Mouse (Mus musculus) left cerebral cortex, adult 18-20 months (tissue): Measurements from ENCODE around the gene Cuzd1. TPM values are rescaled to one million over a fixed set of nuclear protein-coding genes. Genes with fewer than 3 reads are reported as not detected.

Source experiments
- DNase-seq, 2 experiments: peaks; one replicate each; pipeline ENCODE4 v3.0.0; 2021 to 2022; ENCODE audit warnings: low spot score in 2 of 2, mixed read lengths in 1 of 2
- long read RNA-seq, 2 experiments: library from polyadenylated mRNA; stranded (forward); transcript quantifications; one replicate each; pipeline ENCODE4 v2.0.0; 2021
- total RNA-seq, 2 experiments: library from RNA; stranded (reverse); gene quantifications; 2 replicates each; pipeline ENCODE4 v1.2.3; 2021

Cuzd1 gene
- not detected for total RNA-seq
- long read RNA-seq, experiment 1, result 0 reads
- long read RNA-seq, experiment 2, result 0 reads

GRCm38 (mm10) chr7:131322192-131322591 is at the start of gene Cuzd1:
Cuzd1 (minus strand) TSS chr7:131322292.
- no peak for DNase-seq

GRCm38 (mm10) chr7:131371470-131371860 is 49.4 kb upstream of the Cuzd1 start:
- no peak for DNase-seq

GRCm38 (mm10) chr7:131370648-131371469 is 48.8 kb upstream of the Cuzd1 start, which contains the start of gene Pstk:
Pstk (plus strand) TSS chr7:131371141.
- DNase-seq, result peak; percentile 87 to 93

GRCm38 (mm10) chr7:131364131-131364530 is 42.0 kb upstream of the Cuzd1 start:
- no peak for DNase-seq

- peak; percentile 91 to 94 for DNase-seq
Measured at GRCm38 (mm10) chr7:131362615-131363300, 40.7 kb upstream of the Cuzd1 start, which contains the start of gene 2310057M21Rik. 2310057M21Rik (minus strand) TSS chr7:131362759.

GRCm38 (mm10) chr7:131362269-131362614 is 40.1 kb upstream of the Cuzd1 start:
- DNase-seq, result no peak

GRCm38 (mm10) chr7:131356105-131356504 is 34.0 kb upstream of the Cuzd1 start:
- no peak for DNase-seq

- DNase-seq, result no peak
Measured at GRCm38 (mm10) chr7:131345856-131346541, 23.9 kb upstream of the Cuzd1 start.

GRCm38 (mm10) chr7:131337502-131338068 is 15.5 kb upstream of the Cuzd1 start:
- no peak for DNase-seq

- no peak for DNase-seq
Measured at GRCm38 (mm10) chr7:131333564-131333963, 11.5 kb upstream of the Cuzd1 start, which contains the start of gene Fam24a. Fam24a (plus strand) TSS chr7:131333864.

GRCm38 (mm10) chr7:131331688-131332087 is 9.6 kb upstream of the Cuzd1 start:
- DNase-seq, result no peak

GRCm38 (mm10) chr7:131329416-131329815 is 7.3 kb upstream of the Cuzd1 start, which contains the start of gene Fam24b:
Fam24b (minus strand) TSS chr7:131329516.
- DNase-seq, result no peak

GRCm38 (mm10) chr7:131327054-131327453 is 5.0 kb upstream of the Cuzd1 start:
- DNase-seq, result no peak

- DNase-seq, result no peak
Measured at GRCm38 (mm10) chr7:131318340-131318739, 3.8 kb downstream of the Cuzd1 start.

GRCm38 (mm10) chr7:131317587-131317986 is 4.5 kb downstream of the Cuzd1 start:
- no peak for DNase-seq

- DNase-seq, result no peak
Measured at GRCm38 (mm10) chr7:131314493-131314892, 7.6 kb downstream of the Cuzd1 start.

GRCm38 (mm10) chr7:131306733-131307132 is 15.4 kb downstream of the Cuzd1 start:
- DNase-seq, result no peak

- DNase-seq, result no peak
Measured at GRCm38 (mm10) chr7:131303340-131303739, 18.8 kb downstream of the Cuzd1 start.

- DNase-seq, result no peak
Measured at GRCm38 (mm10) chr7:131297151-131297550, 24.9 kb downstream of the Cuzd1 start.

GRCm38 (mm10) chr7:131265851-131266250 is 56.2 kb downstream of the Cuzd1 start:
- DNase-seq, result no peak

- DNase-seq, result no peak
Measured at GRCm38 (mm10) chr7:131264251-131264650, 57.8 kb downstream of the Cuzd1 start.
